Mouse (Mus musculus): Measurements from ENCODE around the gene Erc2. TPM values are rescaled to one million over a fixed set of nuclear protein-coding genes. Genes with fewer than 3 reads are reported as not detected.

The Erc2 gene
- polyA plus RNA-seq, 1 experiment = 0.89 TPM

GRCm38 (mm10) chr14:27985201-27985600 lies 363.0 kb downstream of the Erc2 start:
- Histone ChIP-seq H3K27ac (ENCODE audit: insufficient read depth, low read depth, low read length) (no peak overlapping the region), H3K4me1 (ENCODE audit: control insufficient read depth, insufficient read depth, insufficient read length, low read length) (no peaks in the 10 kb centered on the region), H3K36me3 (ENCODE audit: control insufficient read depth, insufficient read depth, low read length) (no peaks in the 10 kb centered on the region), H3K27me3 (ENCODE audit: control insufficient read depth, insufficient read depth, low read length) (no peaks in the 10 kb centered on the region), H3K4me3 (ENCODE audit: low read depth, low read length) (no peak overlapping the region)
- TF ChIP-seq POLR2A (IDR thresholded peaks at IDR 0.05; ENCODE audit: low read depth, low read length) (no peak), CTCF (IDR thresholded peaks at IDR 0.05; ENCODE audit: extremely low read depth, insufficient read length, insufficient replicate concordance, low read depth, low read length) (no peak)
- WGBS = 81% methylated on average over 5 of the region's 5 CpGs

DNA sequence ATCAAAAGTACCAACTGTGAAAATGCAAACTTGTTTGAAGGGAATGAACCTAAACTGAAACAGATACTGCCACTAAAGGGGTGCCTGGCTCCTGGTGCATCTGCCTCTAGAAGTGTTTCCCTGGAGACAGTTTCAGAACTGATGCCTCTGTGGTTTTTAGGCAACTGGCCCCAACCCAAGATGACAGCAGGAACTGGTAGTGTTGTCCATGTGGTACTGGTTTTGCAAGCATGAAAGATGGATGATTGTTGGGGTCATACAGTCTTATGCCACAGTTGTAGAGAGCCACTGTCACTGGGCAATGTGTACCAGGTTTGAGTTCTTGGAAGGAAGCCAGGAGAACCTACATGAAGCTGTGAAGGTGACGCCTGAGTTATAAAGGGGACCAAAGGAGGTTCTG lies 365.2 kb downstream of the Erc2 start:
- 54% methylated on average over 1 of the region's 1 CpGs for WGBS
- Histone ChIP-seq H3K27ac (ENCODE audit: insufficient read depth, low read depth, low read length) (no peak overlapping the region), H3K4me3 (ENCODE audit: low read depth, low read length) (no peak overlapping the region), H3K4me1 (ENCODE audit: control insufficient read depth, insufficient read depth, insufficient read length, low read length) (no peaks in the 10 kb centered on the region), H3K36me3 (ENCODE audit: control insufficient read depth, insufficient read depth, low read length) (no peaks in the 10 kb centered on the region), H3K27me3 (ENCODE audit: control insufficient read depth, insufficient read depth, low read length) (no peaks in the 10 kb centered on the region)
- TF ChIP-seq CTCF (IDR thresholded peaks at IDR 0.05; ENCODE audit: extremely low read depth, insufficient read length, insufficient replicate concordance, low read depth, low read length) (no peak), POLR2A (IDR thresholded peaks at IDR 0.05; ENCODE audit: low read depth, low read length) (no peak)

DNA sequence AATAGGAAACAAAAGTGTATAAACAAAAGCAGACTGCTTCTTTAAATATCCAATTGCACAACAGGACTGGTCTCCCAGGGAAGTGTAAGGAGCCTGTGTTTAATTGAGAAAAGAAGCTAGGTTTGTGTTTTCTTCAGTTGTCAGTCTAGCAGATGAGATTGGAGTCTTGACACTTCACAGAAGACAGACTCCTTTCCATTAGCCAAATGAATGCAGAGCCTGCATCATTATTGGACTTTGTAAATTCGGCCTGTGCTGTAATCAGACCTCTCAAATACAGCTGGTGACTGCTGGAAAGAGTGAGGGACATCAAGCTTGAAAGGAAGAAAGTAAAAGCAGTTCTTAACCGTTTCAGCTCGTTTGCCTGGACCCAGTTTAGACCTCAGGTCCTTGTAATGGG lies 376.3 kb downstream of the Erc2 start:
- TF ChIP-seq POLR2A (IDR thresholded peaks at IDR 0.05; ENCODE audit: low read depth, low read length) = no peak
- no peak for TF ChIP-seq CTCF (IDR thresholded peaks at IDR 0.05; ENCODE audit: extremely low read depth, insufficient read length, insufficient replicate concordance, low read depth, low read length)

DNA sequence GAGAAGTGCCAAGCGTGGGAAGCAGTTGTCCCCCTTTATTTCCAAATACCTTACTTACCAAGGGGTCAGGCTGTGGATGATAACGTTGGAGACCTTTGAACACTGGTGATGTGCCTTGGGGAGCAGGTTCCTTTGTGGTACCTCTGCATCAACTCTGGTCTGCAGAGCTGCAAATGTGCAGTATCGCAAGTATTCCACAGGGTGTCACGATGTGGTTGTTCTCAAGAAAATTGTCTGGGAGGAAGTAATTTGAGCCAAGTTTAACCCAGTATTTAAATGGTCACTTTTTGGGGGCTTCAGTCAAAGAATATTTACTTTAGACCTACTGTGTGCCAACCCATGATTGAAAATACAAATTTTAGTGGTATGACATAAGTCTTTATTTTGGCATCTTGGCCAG lies 381.8 kb downstream of the Erc2 start:
- Histone ChIP-seq H3K4me3 (ENCODE audit: low read depth, low read length) (no peak overlapping the region), H3K4me1 (ENCODE audit: control insufficient read depth, insufficient read depth, insufficient read length, low read length) (no peaks in the 10 kb centered on the region), H3K27ac (ENCODE audit: insufficient read depth, low read depth, low read length) (no peak overlapping the region), H3K27me3 (ENCODE audit: control insufficient read depth, insufficient read depth, low read length) (no peaks in the 10 kb centered on the region), H3K36me3 (ENCODE audit: control insufficient read depth, insufficient read depth, low read length) (no peaks in the 10 kb centered on the region)
- no peak for TF ChIP-seq CTCF (IDR thresholded peaks at IDR 0.05; ENCODE audit: extremely low read depth, insufficient read length, insufficient replicate concordance, low read depth, low read length)
- 30% methylated on average over 4 of the region's 4 CpGs for WGBS

More for the DNA sequence above, 376.3 kb downstream of the Erc2 start:
- Histone ChIP-seq H3K36me3 (ENCODE audit: control insufficient read depth, insufficient read depth, low read length) (no peaks in the 10 kb centered on the region), H3K27me3 (ENCODE audit: control insufficient read depth, insufficient read depth, low read length) (no peaks in the 10 kb centered on the region), H3K4me1 (ENCODE audit: control insufficient read depth, insufficient read depth, insufficient read length, low read length) (no peaks in the 10 kb centered on the region), H3K4me3 (ENCODE audit: low read depth, low read length) (no peak overlapping the region), H3K27ac (ENCODE audit: insufficient read depth, low read depth, low read length) (no peak overlapping the region)
- WGBS = 40% methylated on average over 3 of the region's 3 CpGs

GRCm38 (mm10) chr14:28010536-28011280 lies 388.5 kb downstream of the Erc2 start:
- H3K36me3 ChIP-seq (ENCODE audit: control insufficient read depth, insufficient read depth, low read length) = no peaks in the 10 kb centered on the region
- 45% methylated on average over 10 of the region's 10 CpGs for WGBS

GRCm38 (mm10) chr14:28023199-28023598 lies 401.0 kb downstream of the Erc2 start:
- H3K4me1 ChIP-seq (ENCODE audit: control insufficient read depth, insufficient read depth, insufficient read length, low read length) = no peaks in the 10 kb centered on the region
- TF ChIP-seq POLR2A (IDR thresholded peaks at IDR 0.05; ENCODE audit: low read depth, low read length) (no peak), CTCF (IDR thresholded peaks at IDR 0.05; ENCODE audit: extremely low read depth, insufficient read length, insufficient replicate concordance, low read depth, low read length) (no peak)
- no peak overlapping the region for H3K27ac ChIP-seq (ENCODE audit: insufficient read depth, low read depth, low read length)
- H3K4me3 ChIP-seq (ENCODE audit: low read depth, low read length) = no peak overlapping the region
- WGBS = 71% methylated on average over 6 of the region's 6 CpGs
- no peaks in the 10 kb centered on the region for H3K36me3 ChIP-seq (ENCODE audit: control insufficient read depth, insufficient read depth, low read length)
- H3K27me3 ChIP-seq (ENCODE audit: control insufficient read depth, insufficient read depth, low read length) = no peaks in the 10 kb centered on the region

More at GRCm38 (mm10) chr14:28010536-28011280, 388.5 kb downstream of the Erc2 start:
- Histone ChIP-seq H3K4me3 (ENCODE audit: low read depth, low read length) (no peak overlapping the region), H3K4me1 (ENCODE audit: control insufficient read depth, insufficient read depth, insufficient read length, low read length) (no peaks in the 10 kb centered on the region), H3K27ac (ENCODE audit: insufficient read depth, low read depth, low read length) (no peak overlapping the region), H3K27me3 (ENCODE audit: control insufficient read depth, insufficient read depth, low read length) (no peaks in the 10 kb centered on the region)
- TF ChIP-seq CTCF (IDR thresholded peaks at IDR 0.05; ENCODE audit: extremely low read depth, insufficient read length, insufficient replicate concordance, low read depth, low read length) (no peak), POLR2A (IDR thresholded peaks at IDR 0.05; ENCODE audit: low read depth, low read length) (no peak)

DNA sequence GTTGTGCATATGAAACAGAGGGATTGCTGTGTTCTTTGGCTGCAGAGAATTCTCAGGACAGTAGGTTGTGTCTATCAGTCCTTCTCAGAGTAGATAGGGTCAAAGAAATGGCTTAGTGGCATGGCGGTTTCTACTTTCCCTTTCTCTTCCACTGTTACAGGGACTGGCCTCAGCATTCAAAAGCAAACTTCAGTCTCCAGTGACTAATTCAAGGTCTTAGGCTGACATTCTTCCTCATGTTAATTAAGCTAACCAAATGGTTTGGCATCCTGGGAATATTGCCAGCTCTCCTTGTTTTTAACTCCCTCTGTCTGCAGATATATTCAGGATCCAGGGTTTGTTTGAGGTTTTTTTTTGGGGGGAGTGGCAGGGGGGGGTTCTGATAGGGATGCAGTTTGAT lies 408.6 kb downstream of the Erc2 start:
- Histone ChIP-seq H3K36me3 (ENCODE audit: control insufficient read depth, insufficient read depth, low read length) (no peaks in the 10 kb centered on the region), H3K4me1 (ENCODE audit: control insufficient read depth, insufficient read depth, insufficient read length, low read length) (no peaks in the 10 kb centered on the region), H3K27me3 (ENCODE audit: control insufficient read depth, insufficient read depth, low read length) (no peaks in the 10 kb centered on the region), H3K27ac (ENCODE audit: insufficient read depth, low read depth, low read length) (no peak overlapping the region), H3K4me3 (ENCODE audit: low read depth, low read length) (no peak overlapping the region)
- WGBS = 57% methylated on average over 1 of the region's 1 CpGs
- TF ChIP-seq POLR2A (IDR thresholded peaks at IDR 0.05; ENCODE audit: low read depth, low read length) (no peak), CTCF (IDR thresholded peaks at IDR 0.05; ENCODE audit: extremely low read depth, insufficient read length, insufficient replicate concordance, low read depth, low read length) (no peak)
